Mouse (Mus musculus) ES-CJ7 (cell line): ENCODE measurements around the gene 1600002K03Rik.
"Not testable (repeated sequence)": the region's sequence is repeated elsewhere in the genome, so short reads cannot be mapped to it uniquely, and the experiment has no call there.

Source experiments
- DNase-seq: peaks from one replicate; pipeline ENCODE4 v3.0.0; 2011; ENCODE audit warnings: low read depth, low spot score

The 1600002K03Rik gene

DNA sequence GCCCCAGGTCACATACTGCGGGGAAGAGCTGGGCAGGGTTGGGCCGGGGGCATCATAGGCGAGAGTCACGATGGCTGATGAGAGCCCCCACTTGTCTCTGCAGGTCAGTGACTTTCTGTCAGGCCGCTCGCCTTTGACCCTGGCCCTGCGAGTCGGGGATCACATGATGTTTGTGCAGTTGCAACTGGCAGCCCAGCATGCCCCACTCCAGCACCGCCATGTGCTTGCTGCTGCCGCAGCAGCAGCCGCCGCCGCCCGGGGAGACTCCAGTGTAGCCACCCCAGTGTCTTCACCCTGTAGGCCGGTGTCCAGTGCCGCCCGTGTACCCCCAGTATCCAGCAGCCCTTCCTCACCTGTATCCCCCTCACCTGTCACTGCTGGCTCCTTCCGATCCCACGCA lies 19.0 kb upstream of the 1600002K03Rik start:
- no peak for DNase-seq

DNA sequence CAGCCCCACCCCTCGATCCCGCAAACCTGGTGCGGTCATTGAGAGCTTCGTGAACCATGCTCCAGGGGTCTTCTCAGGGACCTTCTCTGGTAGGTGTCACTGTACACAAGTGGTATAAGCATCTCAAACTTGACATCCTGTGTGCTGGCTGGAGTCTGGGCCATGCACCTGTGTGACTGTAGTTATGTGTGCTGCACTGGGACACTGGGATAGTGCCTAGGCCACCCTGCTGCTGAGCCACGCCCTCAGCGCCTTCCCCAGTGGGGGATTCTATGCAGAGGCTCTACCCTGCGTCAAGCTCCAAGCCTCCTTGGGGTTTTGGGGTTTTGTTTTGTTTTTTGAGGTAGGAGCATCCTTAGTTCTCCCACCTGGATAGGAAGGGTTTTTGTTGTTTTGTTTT lies 18.4 kb upstream of the 1600002K03Rik start:
- no peak for DNase-seq

DNA sequence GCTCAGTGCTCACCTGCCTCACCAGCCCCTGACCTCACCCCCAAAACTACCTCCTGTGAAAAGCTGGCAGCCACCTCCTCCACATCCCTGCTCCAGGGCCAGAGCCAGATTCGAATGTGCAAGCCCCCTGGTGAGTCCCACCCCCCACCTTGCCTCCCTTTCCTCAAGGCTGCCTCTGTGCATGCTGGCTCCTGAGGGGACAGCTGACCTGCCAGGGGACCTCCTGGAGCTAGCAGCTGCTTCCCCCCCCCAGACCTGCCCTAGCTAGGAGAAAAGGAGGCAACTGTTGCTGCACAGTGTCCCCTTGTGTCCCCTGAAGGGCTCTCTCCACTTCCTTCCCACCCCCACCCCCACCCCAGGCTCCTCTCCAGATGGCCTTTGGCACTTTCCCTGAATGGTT lies 17.5 kb upstream of the 1600002K03Rik start:
- no peak for DNase-seq

DNA sequence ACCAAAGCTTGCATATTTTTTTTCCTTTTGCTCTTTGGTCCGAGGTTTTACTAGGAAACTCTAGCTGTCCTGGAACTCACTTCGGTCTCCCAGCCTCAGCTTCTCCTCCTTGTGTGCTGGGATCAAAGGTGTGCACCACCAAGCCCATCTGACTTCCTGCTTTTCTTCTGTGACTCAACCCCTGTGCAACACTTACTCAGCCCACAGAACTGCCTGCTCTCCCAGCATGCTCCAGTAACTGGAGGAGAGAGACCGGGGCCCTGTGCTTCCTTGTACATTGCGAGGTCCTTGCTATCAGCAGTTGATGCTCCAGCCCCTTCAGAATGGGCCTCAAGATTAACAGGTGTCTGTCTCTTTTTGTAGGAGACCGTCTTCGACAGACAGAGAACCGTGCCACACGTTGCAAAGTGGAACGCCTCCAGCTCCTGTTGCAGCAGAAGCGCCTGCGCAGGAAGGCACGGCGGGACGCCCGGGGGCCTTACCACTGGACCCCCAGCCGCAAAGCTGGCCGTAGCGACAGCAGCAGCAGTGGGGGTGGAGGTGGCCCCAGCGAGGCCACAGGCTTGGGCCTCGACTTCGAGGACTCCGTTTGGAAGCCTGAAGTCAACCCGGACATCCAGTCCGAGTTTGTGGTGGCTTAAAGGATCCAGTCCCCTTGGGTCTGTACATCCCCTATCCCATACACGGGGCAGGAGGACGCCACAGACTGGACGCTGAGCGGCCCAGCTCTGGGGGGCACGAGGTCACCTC lies 16.6 kb upstream of the 1600002K03Rik start:
- DNase-seq = no peak

DNA sequence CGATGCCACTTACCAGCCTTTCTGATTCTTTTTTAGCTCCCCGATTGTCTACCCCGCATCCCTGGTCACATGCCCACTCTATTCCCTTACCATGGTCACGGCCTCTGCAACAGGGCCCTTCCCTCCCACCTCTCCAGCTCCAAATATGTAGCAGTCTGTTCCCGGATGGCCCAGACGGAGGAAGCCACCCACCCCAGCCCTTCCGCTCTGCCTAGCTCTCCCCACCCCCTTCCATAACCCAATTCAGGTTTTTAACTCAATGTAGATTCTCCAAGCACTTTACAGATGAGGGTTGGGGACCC lies 16.0 kb upstream of the 1600002K03Rik start:
- no peak for DNase-seq

DNA sequence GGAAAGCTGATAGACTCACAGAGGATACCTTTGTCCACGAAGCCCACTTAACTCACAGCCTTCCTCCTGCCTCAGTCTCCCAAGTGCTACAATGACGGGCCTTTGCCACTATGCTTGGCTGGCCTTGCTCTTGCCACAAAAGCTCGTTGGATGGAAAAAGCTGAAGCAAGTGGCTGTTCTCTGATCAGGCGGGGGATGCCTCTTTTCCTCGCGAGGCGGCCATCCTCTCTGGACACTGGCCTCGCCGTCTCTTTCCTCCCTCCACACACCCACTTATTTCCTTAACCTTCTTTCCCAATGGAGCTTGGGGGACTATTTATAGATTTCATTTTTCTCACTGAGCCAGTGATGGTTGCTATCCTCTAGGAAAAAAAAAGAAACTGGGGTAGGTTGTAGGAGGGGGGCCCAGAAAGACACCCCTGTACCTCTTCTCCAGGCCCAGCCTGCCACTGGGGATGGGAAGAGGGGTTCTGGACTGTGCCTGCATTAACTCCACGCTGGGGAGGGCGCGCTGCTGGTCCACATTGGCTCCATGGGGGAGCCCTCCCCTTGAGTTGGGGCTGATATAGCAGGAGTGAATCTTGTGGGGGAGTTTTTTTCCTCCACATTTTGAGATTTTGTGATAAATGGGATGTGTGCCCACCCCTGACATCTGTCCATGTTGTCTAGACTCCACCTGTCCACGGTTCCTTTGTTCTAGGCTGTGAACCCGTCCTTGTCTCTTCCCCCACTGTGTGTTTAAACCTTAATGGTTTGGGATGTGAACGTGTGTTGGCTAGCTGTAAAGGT lies 15.4 kb upstream of the 1600002K03Rik start:
- no peak for DNase-seq

DNA sequence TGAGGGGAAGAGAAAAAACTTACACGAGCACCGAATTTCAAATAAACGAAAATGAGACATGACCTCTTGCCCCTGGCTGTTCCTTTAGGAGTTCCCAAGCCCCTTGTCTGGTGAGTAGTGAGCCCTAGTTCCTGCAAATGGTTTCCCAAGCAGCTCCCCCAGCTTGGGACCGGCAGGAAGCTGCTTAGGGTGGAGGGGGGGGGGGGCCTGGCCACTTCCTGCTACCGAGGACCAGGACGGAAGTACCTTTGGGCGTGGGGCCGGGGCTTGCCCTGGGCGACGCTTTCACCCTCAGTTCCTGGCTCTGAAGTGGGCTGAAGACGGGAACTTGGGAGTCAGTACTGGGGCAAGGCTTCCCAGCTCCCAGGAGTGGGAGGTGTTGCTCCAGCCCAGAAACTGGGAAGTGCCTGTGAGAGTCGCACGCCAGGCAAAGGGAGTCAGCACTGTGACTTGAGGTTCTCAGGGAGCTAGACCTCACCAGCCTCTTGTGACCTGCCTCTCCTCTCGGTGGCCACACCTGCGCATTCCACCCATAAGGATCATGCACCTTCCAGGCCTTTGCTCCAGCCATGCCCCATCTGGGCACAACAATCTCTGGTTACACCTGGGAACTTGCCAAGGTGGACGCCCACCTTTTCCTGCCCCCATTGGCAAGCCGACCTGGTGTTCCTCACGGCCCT lies 14.3 kb upstream of the 1600002K03Rik start:
- DNase-seq = peak; percentile 66

DNA sequence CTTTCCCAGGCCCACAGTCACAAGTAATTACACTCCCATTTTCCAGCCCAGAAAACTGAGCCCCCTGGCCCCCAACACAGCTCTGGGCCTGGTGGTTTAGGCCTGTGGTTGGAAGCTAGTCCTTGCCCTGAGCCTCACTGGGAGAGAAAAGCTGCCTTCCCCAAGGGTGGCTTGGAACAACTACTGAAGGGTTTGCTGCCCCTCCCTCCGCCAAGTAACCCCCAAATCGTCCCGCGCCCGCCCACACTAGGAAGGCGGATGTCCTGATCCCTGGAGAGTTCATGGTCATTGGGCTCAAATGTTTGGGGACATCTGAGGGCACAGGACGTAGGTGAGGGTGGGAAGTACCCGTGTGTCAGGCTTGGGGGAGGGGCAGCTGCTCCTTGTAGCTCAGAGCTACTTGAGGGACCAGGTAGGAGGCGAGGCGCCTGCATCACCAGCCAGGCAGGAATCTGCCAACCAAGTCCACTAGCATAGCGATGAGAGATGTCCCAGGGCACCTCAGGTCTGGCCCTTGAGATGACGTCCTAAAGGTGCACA lies 13.7 kb upstream of the 1600002K03Rik start:
- DNase-seq = peak; percentile 68

DNA sequence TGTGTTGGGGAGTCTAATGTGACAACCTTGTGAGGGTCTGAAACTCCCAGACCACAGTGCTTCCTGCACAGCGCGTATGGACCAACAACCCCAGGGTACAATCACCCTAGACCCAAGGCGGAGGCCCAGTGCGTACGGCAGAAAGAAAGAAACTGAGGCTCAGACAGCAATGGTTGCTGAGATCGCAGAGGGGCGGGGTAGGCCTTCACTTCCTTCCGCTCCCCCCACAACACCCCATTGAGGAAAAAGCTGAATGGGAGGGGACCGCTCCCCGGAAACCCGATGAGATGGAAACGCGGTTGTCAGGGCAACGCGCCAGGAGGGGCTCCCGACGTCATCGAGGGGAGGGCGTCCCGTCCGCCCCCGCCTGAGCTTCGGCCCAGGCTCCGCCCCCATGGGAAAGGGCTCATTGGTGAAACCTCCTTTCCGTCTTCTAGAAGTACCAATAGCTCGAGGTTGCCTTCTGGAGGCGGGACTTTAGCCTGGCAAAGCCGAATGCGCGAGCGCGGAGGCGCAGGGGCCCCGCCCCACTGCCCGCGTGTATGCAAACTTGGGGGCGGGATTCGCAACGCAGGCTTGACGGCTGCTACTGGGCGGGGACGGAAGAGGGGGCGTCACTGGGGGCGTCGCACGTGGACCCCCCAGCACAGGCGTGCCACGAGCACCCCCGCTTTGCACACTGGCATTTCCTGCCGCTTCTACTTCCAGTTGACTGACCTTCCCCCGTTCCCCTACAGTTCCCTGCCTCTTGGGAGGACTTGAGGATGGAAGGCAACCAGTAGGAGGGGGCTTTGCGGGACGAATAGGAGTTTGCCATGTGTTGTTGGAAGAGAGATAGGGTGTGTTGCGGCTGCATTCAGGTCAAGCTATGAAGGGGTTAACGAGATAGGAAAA lies 12.9 kb upstream of the 1600002K03Rik start:
- peak; percentile 98 for DNase-seq

DNA sequence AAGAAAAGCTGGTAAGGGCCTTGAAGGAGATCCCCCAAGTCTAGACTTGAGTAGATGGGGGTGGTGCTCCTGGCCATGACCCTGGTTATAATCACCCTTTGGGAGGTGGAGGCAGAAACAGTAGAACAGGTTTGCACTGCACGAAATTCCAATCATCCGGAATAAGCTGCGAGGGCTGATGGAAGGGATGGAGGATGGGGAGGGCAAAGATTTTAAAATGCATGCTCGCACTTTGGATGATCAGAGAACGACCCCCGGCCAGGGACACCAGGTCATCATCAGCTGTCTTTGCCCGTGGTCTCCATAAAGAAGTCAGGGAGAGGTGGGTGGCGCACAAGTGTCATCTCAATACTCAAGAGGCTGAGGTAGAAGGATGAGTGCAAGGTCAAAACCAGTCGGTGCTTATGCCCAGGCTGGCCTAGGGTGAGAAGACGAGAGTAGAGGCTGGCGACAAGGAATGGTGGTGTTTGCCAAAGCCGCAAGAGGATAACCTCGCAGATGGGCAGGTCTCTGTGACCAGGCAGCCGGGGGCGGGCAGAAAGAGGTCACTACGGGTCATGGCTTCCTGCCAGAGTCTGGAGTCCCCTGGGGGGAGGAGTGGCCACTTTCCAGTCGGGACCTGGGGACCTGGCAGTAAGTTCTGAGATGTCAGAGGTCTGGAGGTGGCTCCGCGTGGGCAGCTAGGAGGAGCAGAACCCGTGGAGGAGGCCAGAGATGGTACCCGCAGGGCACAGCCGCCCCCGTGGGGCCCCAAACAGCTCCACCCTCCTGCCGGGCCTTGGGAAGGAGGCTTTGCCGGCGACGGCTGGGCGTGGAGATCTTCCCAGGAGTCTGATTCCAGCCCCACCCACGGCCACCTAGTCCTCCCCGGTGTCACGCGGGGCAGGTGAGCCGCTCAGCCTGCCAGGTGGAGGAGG lies 12.0 kb upstream of the 1600002K03Rik start:
- peak; percentile 75 for DNase-seq

DNA sequence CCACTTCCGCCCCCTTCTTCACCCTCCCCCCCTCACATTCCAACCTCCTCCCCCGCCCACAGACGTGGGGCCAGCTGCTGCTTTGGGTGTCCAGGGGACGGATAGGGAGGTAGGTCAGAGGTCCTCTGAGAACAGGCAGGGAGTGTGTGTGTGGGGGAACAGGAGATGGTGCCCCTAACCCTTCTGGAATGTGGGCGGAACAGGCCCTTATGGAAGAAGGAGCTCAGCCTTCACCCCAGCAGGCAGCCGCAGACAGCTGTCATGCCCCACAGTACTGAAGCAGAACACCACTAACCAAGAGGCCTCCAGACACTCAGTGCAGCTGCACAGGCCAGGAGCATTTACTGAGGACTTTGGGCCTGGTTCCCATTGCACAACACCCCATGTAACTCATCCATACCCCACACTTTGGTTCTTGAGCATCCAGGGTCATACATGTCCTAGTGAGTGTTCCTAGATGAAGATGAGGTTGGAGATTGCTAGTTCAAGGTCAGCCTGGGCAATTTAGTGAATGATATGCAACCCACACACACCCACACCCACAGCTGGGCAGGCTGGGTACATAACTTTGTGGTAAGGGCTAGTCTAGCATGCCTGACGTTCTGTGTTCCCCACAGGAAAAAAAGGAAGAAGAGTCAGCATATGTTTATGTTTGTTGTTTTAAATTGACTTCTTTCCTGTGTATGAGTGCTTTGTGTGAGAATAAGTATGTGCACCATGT lies 11.1 kb upstream of the 1600002K03Rik start:
- peak; percentile 69 for DNase-seq

DNA sequence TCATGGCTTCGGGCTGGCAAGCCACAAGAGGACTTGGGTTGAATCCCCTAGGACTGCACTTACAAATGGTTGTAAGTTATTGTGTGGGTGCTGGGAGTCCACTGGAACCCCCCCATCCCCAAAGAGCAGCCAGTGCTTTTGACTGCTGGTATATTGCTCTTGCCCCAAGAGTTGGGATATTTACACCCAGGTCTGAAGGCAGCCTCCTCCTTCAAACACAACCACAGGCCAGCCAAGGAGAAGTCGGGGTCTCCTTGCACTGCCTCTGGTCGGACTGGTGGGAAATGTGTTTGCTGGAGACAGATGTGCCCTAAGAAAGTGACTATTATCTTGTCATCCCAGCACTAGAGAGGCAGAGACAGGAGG lies 10.5 kb upstream of the 1600002K03Rik start:
- no peak for DNase-seq

DNA sequence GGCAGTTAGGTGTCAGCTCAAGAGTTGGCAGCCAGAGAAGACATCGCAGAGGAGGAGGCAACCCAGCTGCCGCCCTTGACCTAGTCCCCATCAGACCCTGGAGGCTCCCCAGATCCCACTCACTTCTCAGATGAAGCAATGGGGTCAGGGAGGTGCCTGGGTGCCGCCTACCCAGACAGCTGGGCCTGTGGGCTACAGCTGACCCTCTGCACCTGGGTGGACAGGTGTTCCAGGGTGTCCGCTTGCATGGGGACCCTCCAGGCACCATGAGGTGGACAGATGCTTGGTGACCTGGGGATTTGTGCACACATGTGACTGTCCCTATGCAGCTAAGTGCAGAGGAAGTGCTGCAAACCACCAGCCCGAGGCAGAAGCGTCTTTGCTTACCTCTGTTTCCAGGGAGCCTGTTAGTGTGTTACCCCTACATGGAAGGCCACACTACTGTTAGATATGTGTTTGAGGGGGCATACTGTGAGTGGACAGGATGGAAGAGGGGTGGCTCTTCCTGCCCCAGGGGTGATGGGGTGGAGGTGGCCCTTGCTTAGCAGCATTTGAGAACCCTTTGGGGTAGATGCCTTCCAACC lies 9.9 kb upstream of the 1600002K03Rik start:
- no peak for DNase-seq

DNA sequence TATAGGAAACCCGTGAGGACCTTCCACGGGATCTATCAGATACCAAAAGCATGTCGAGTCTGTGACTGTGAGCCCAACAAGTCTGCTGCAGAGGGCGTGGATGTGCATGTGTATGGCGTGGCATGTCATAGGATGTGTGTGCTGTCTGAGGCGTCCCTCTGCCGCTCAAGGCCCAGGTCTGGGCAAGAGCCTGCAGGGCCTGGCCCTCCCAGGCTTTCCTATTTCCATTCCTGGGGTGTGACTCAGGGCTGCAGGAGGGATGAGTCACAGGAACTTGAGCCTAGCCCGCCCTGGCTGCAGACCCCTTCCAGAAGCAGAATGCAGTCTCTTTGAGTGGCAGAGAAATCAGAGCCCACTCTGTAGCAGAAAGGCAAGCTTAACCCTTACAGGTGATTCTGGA lies 9.0 kb upstream of the 1600002K03Rik start:
- no peak for DNase-seq

DNA sequence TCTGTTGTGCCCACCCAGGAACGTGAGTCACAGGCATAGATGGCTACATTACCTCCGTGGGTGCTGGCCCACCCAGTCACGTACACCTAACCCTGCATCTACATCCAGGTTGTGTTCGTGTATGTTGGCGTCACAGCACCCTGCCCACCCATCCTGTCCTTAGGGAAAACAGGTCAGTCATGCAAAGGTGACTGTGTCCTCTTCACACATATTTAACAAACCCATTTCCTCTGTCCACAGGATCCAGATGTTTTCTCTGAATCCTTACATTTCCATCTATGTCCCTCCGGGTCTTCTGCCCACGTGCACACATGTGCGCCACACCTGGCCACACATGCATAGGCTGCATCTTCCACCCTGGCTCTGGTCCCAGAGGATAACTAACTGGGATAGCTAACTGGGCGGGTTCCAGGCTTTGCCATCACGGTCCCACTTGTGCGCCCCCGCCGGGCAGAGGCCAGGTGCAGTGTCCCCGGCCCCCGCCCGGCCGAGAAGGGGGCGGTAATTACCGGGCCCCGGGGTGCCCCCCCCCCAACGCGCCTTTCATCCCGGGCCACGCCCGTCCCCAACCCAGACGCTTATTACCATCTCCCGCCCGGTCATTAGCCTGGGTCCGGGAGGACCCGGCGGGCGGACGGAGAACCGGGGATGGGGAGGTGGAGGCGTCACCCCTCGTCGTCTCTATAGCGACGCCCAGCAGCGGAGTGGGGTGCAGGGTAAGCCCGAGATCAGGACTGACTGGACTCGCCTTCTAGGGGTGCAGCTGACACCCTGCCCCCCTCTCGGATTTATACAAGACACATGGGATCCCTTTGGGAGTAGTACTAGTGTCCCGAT lies 8.4 kb upstream of the 1600002K03Rik start:
- no peak for DNase-seq

DNA sequence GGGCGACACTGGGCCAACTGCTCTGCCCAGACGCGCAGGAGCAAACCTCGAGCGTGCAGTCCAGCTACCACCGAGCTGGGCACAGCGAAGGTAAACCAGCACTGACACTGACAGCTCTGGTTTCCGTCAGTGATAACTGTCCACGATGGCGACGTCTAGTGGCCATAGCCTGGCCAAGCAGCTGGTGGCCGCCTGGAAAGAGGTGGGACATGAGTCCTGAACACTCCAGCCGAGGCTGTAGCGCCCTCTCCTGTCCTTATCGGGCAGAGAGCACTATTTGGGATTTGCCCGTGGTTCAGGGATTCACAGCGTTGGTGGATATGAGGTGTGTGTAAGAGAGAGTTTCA lies 7.8 kb upstream of the 1600002K03Rik start:
- peak; percentile 94 for DNase-seq

DNA sequence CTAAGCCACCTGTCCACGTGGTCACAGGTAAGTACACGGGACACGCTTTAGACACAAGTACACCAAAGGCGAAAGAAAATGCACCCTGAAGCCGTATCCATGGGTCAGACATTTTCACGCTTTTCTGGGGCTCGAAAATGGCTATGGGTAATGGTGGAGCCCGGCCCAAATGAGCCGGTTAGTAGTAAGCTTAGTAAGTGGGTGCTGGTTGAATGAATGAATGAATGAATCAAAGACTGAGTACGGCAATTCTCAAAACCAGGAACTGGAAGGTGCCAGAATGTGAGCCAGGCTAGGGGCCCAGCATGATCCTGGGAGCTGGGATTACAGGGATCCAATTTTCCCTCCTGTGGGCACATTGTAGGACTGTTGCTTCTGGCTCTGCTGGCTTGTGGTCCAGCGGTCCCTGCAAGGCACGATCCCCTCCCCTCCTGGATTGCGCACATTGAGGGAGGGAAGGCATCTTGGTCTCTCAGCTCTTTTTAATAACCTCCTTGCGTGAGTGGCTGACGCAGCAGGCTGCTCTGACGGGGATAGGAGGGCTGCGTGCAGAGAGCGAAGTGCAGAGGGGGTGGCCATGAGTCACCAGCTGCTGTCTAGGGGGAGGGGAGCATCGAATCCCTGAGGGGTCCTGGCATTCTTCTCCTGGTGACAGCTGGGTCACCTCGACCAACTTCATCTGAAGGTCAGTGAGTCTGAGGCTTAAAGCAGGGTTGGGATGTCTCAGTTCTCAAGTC lies 7.2 kb upstream of the 1600002K03Rik start, which contains the start of gene Cirbp:
TSS of gene Cirbp (plus strand) at position 594 of the 737 bp plus-strand sequence.
- no peak for DNase-seq

DNA sequence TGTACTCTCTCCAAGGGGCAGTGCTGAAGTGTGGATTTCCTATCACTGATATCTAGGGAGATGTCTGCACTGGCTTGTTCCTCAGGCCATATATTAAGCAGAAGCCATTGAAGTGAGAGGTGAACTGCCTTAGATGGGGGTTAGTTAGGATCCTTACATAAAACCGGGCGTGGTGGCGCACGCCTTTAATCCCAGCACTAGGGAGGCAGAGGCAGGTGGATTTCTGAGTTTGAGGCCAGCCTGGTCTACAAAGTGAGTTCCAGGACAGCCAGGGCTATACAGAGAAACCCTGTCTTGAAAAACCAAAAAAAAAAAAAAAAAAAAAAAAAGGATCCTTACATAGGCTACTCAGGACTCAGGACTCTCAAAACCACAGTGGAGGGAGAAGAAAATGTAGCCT lies 6.6 kb upstream of the 1600002K03Rik start:
- not testable (repeated sequence) for DNase-seq
